Mouse (Mus musculus) megakaryocyte, adult 5-6 weeks (primary cell): ENCODE measurements around the gene Rps16. TPM values are rescaled to one million over a fixed set of nuclear protein-coding genes. Genes with fewer than 3 reads are reported as not detected.
A peak's percentile ranks its signal among the peaks of the same experiment; 100 is the strongest.
"Not testable (repeated sequence)": the region's sequence is repeated elsewhere in the genome, so short reads cannot be mapped to it uniquely, and the experiment has no call there.

Source experiments
- ATAC-seq: 2 replicates; pipeline ENCODE4 v1.8.0; 2016; ENCODE audit warnings: mild to moderate bottlenecking, inconsistent platforms; ENCODE audit not compliant: poor library complexity, severe bottlenecking
- total RNA-seq, 2 experiments: library from RNA; stranded (forward) in 1 of 2; stranded (reverse) in 1 of 2; fragments of 153-499, 151-499 nt in 1 of 2; fragments of 221-1000, 200-1000 nt in 1 of 2; gene quantifications; 2 replicates each; pipeline versions ENCODE4 v1.2.3 to v1.2.4; 2015 to 2017

The Rps16 gene
- total RNA-seq, 2 experiments from 2014 or later, result 250 to 2,353 TPM

DNA sequence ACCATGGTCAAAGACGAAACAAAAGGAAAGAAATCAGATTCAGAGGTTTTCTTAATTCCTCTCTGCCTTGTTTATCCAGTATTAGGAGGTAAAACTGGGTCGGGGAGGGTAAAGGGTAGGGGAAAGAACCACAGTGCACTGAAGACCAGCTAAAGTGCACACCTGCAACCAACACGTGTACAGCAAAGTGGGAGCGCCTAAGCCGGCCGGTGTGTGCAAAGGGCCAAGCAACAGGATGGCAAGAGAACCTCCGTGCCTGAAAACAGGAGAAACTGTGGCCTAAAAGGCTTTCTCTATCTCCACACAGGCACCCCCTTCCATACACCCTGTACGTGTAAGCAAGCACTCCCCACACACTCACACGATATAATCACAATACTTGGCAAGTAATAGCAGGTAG lies 34.7 kb downstream of the Rps16 start:
- no peak for ATAC-seq

GRCm38 (mm10) chr7:28386007-28386406 lies 35.6 kb downstream of the Rps16 start:
- ATAC-seq, result peak; percentile 39

- ATAC-seq, result peak; percentile 53
Measured at GRCm38 (mm10) chr7:28386462-28386861, 36.0 kb downstream of the Rps16 start.

- not testable (repeated sequence) for ATAC-seq
Measured at GRCm38 (mm10) chr7:28386877-28387276, 36.4 kb downstream of the Rps16 start.

DNA sequence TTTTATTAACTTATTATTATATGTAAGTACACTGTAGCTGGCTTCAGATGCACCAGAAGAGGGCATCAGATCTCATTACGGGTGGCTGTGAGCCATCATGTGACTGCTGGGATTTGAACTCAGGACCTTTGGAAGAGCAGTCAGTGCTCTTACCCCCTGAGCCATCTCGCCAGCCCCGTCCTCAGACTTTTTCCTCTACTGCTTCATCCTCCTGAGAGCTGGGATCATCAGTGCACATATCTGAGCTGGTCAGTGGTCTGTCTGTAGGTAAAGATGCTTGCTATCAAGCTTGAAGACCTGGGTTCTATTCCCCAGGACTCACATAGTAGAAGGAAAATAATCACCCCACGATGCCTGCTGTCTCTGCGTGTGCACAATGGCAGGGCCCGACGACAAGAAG lies 36.9 kb downstream of the Rps16 start:
- not testable (repeated sequence) for ATAC-seq

- no peak for ATAC-seq
Measured at GRCm38 (mm10) chr7:28390331-28390730, 39.9 kb downstream of the Rps16 start.

DNA sequence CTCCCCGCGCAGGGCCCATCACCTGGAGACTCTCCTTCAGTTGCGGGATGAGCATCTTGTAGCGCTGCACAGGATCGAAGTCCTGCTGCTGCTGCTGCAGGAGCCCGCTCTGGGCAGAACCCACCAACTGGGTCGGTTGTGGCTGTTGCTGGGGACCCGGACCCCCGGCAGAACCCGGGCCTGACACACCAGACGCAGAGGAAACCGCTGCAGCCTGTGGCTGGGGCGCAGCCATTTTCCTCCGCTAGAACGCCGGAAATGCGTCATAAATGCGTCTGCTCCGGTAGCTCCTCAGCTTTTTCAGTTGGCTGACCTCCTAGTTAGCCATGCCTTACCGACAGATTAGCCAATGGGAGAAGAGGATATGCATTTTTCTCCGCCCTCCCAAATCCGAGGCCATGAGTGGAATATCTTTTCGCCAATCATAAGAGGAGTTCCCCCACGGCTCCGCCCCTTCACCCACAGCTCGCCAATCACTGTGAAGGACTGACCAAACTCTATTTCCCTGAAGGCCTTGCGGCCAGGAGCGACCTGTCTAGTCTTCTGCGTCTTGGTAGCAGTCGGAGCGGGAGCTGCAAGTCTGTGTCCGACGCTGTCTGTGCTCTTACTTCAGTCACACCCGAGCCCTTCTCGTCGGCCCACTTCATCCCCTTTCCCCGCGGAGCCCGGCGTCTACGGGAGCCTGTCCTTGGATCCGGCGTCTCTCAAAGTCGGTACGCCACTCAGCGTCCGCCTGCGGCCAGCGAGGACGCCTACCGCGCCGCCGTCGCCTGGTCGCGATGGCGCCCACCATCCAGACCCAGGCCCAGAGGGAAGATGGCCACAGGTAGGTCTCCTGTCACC lies 42.2 kb downstream of the Rps16 start, which contains the start of the genes Med29 and Paf1:
TSS of gene Med29 (minus strand) at position 280 of the 843 bp plus-strand sequence.
TSS of gene Paf1 (plus strand) at position 523 of the 843 bp plus-strand sequence.
- peak; percentile 98 for ATAC-seq

GRCm38 (mm10) chr7:28393272-28393951 lies 43.0 kb downstream of the Rps16 start:
- no peak for ATAC-seq

- ATAC-seq, result no peak
Measured at GRCm38 (mm10) chr7:28395425-28395824, 45.0 kb downstream of the Rps16 start.

GRCm38 (mm10) chr7:28398000-28398399 lies 47.5 kb downstream of the Rps16 start:
- no peak for ATAC-seq

- ATAC-seq, result no peak
Measured at GRCm38 (mm10) chr7:28398696-28399340, 48.4 kb downstream of the Rps16 start.

DNA sequence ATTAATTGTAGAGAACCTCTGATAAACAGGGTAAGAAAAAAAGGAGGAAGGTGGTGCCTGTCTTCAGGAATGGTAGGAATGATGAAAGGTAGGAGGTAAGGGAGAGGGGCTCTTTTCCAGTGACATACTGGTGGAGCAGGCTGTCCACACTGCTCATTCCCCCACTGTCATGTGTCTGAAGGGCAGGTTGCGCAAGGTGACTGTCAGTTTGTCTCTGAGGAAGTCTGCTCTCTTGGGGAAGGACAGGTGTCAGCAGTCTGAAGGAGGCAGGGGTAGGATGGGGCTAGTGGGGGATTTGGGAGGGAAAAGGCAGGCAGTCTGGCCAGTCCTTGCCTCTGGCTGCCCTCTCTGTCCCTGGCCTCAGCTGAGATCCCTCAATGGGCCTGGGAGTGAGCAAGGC lies 50.6 kb downstream of the Rps16 start:
- ATAC-seq, result peak; percentile 82

DNA sequence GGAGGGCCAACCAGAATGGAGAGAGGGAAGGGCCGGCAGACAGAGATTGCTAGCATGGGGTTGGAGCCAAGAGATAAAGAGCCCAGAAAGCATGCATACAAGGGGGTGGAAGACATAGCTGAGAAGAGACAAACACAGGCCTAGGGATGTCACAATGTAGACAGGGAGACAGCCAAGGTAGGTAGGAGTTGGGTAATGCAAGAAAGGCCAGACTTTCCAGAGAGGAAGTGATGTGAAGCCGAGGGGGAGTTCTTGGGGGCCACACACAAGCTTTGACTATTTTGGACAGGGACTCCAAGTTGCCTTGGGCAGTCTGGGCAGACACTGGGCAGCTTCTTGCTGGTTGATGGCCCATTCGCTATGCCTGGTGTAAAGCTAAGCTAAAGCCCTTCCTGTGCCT lies 51.5 kb downstream of the Rps16 start:
- no peak for ATAC-seq

Other genes with a start within 250 kb of the Rps16 start
- not detected in 2 replicates for gene 9530053A07Rik, start 221.2 kb upstream of the Rps16 start, total RNA-seq (2015)
- 0.04 TPM in 1 of 2 replicates, not detected in the other for gene 9530053A07Rik, start 221.2 kb upstream of the Rps16 start, total RNA-seq (2017)
- 75.0 and 75.5 TPM in 2 replicates for gene Fbl, start 180.9 kb upstream of the Rps16 start, total RNA-seq (2015)
- gene Fbl, start 180.9 kb upstream of the Rps16 start, total RNA-seq (2017), result 85.1 and 88.7 TPM in 2 replicates
- gene Dyrk1b, start 171.2 kb upstream of the Rps16 start, total RNA-seq (2015), result 3.0 and 3.5 TPM in 2 replicates
- 2.7 and 5.3 TPM in 2 replicates for gene Dyrk1b, start 171.2 kb upstream of the Rps16 start, total RNA-seq (2017)
- 0.68 and 1.1 TPM in 2 replicates for gene Eid2, start 82.8 kb upstream of the Rps16 start, total RNA-seq (2015)
- 0.40 and 0.57 TPM in 2 replicates for gene Eid2, start 82.8 kb upstream of the Rps16 start, total RNA-seq (2017)
- gene Eid2b, start 72.9 kb upstream of the Rps16 start, total RNA-seq (2015), result 3.6 and 5.8 TPM in 2 replicates
- 2.9 and 3.0 TPM in 2 replicates for gene Eid2b, start 72.9 kb upstream of the Rps16 start, total RNA-seq (2017)
- not detected in 2 replicates for gene Selenov, start 59.5 kb upstream of the Rps16 start, total RNA-seq (2015)
- not detected in 2 replicates for gene Selenov, start 59.5 kb upstream of the Rps16 start, total RNA-seq (2017)
- gene Dll3, start 48.4 kb upstream of the Rps16 start, total RNA-seq (2015), result not detected in 2 replicates
- not detected in 2 replicates for gene Dll3, start 48.4 kb upstream of the Rps16 start, total RNA-seq (2017)
- 19.5 and 26.2 TPM in 2 replicates for gene Timm50, start 38.6 kb upstream of the Rps16 start, total RNA-seq (2015)
- gene Timm50, start 38.6 kb upstream of the Rps16 start, total RNA-seq (2017), result 19.7 and 22.1 TPM in 2 replicates
- 47.1 and 56.8 TPM in 2 replicates for gene Supt5, start 11.9 kb upstream of the Rps16 start, total RNA-seq (2015)
- gene Supt5, start 11.9 kb upstream of the Rps16 start, total RNA-seq (2017), result 61.2 and 67.5 TPM in 2 replicates
- 11.5 and 15.2 TPM in 2 replicates for gene Plekhg2, start 21.9 kb downstream of the Rps16 start, total RNA-seq (2015)
- 6.1 and 6.3 TPM in 2 replicates for gene Plekhg2, start 21.9 kb downstream of the Rps16 start, total RNA-seq (2017)
- gene Zfp36, start 29.6 kb downstream of the Rps16 start, total RNA-seq (2015), result 350 and 368 TPM in 2 replicates
- gene Zfp36, start 29.6 kb downstream of the Rps16 start, total RNA-seq (2017), result 118 and 143 TPM in 2 replicates
- 14.7 and 15.4 TPM in 2 replicates for gene Med29, start 42.1 kb downstream of the Rps16 start, total RNA-seq (2015)
- gene Med29, start 42.1 kb downstream of the Rps16 start, total RNA-seq (2017), result 9.0 and 9.4 TPM in 2 replicates
- gene Paf1, start 42.3 kb downstream of the Rps16 start, total RNA-seq (2015), result 42.1 and 46.8 TPM in 2 replicates
- 129 and 153 TPM in 2 replicates for gene Paf1, start 42.3 kb downstream of the Rps16 start, total RNA-seq (2017)
- gene Gmfg, start 86.8 kb downstream of the Rps16 start, total RNA-seq (2015), result 544 and 552 TPM in 2 replicates
- 837 and 967 TPM in 2 replicates for gene Gmfg, start 86.8 kb downstream of the Rps16 start, total RNA-seq (2017)
- gene Lrfn1, start 101.3 kb downstream of the Rps16 start, total RNA-seq (2015), result 1.0 and 1.7 TPM in 2 replicates
- gene Lrfn1, start 101.3 kb downstream of the Rps16 start, total RNA-seq (2017), result 0.66 and 0.98 TPM in 2 replicates
- not detected in 2 replicates for gene Ifnl2, start 159.8 kb downstream of the Rps16 start, total RNA-seq (2015)
- gene Ifnl2, start 159.8 kb downstream of the Rps16 start, total RNA-seq (2017), result not detected in 2 replicates
- gene Ifnl3, start 172.2 kb downstream of the Rps16 start, total RNA-seq (2015), result not detected in 2 replicates
- not detected in 2 replicates for gene Ifnl3, start 172.2 kb downstream of the Rps16 start, total RNA-seq (2017)
- not detected in 2 replicates for gene Sycn, start 190.2 kb downstream of the Rps16 start, total RNA-seq (2015)
- not detected in 2 replicates for gene Sycn, start 190.2 kb downstream of the Rps16 start, total RNA-seq (2017)
- 1.4 and 2.2 TPM in 2 replicates for gene Nccrp1, start 196.6 kb downstream of the Rps16 start, total RNA-seq (2015)
- 0.26 TPM in 1 of 2 replicates, not detected in the other for gene Nccrp1, start 196.6 kb downstream of the Rps16 start, total RNA-seq (2017)
- 30.2 and 35.4 TPM in 2 replicates for gene Samd4b, start 247.5 kb downstream of the Rps16 start, total RNA-seq (2015)
- gene Samd4b, start 247.5 kb downstream of the Rps16 start, total RNA-seq (2017), result 6.1 and 7.1 TPM in 2 replicates
- 10.0 and 12.8 TPM in 2 replicates for gene Pak4, start 247.5 kb downstream of the Rps16 start, total RNA-seq (2015)
- 9.9 and 11.7 TPM in 2 replicates for gene Pak4, start 247.5 kb downstream of the Rps16 start, total RNA-seq (2017)